19 mouse cellular contexts compared by ENCODE assay signal in genomic region chr10:41315866-41316265, GRCm38 (mm10). TPM values are rescaled to one million over a fixed set of nuclear protein-coding genes. Genes with fewer than 3 reads are reported as not detected.
DNase-seq lines count a peak whose midpoint lies in the region; TF ChIP-seq lines count a peak whose summit lies in the region.
"Had no signal": no experiment of that assay in that cellular context is flagged by ENCODE, and none has a peak within 500 bp of the region (broad histone marks: within the 10 kb centered on the region; RNA-seq: fewer than 3 reads in every experiment).

No protein-coding gene starts in this region.

- intact Hi-C loops in heart, adult 2 months (cut with DNase I), result no loop called here

- no peaks in the 10 kb centered on the region for H3K79me2 ChIP-seq in heart, adult 2 months (replicated peaks; ENCODE audit: control insufficient read depth, insufficient read depth, low read length)

- H3K4me1 ChIP-seq in heart, adult 2 months (ENCODE audit: control insufficient read depth, insufficient read depth, low read length), result no peaks in the 10 kb centered on the region
- H3K4me1 ChIP-seq: embryonic facial prominence, embryonic 12.5 days; heart, embryonic 12.5 days; hindbrain, embryonic 10.5 days; intestine, embryonic 15.5 days had no signal

- no peak for TF ChIP-seq CTCF in heart, adult 2 months (IDR thresholded peaks at IDR 0.05)
- no peak for TF ChIP-seq CTCF in brain, embryonic 14.5 days (IDR thresholded peaks at IDR 0.05; ENCODE audit: borderline replicate concordance, extremely low read depth, insufficient read depth, insufficient read length)

- no peak for TF ChIP-seq POLR2A in heart, adult 2 months (IDR thresholded peaks at IDR 0.05; ENCODE audit: insufficient read depth, low read depth, low read length)
- TF ChIP-seq POLR2A in brain, embryonic 14.5 days (IDR thresholded peaks at IDR 0.05; ENCODE audit: borderline replicate concordance, extremely low read depth, insufficient read depth, insufficient read length, poor library complexity, severe bottlenecking), result no peak

- DNase-seq in heart, adult 11 months, result peak; percentile 29
- DNase-seq in heart, adult 2 months, result no peak
- peak; percentile 37 for DNase-seq in brain, adult 2 months (ENCODE audit: low read depth, low spot score)
- DNase-seq in brain, embryonic 14.5 days (ENCODE audit: low read depth), result peak; percentile 53
- peak; percentile 11 to 61 for DNase-seq in layer of hippocampus, postnatal 14 days (ENCODE audit: low spot score in 2 of 2)
- no peak for DNase-seq in lung, postnatal 14 days
- DNase-seq: adrenal gland, adult 2 months; adrenal gland, postnatal 25 days; cerebellum, adult 11 months; cerebellum, adult 9-10 months; cerebellum, postnatal 25 days; gastrocnemius, postnatal 10 days had no signal

- no peak overlapping the region for H3K27ac ChIP-seq in heart, adult 2 months
- H3K27ac ChIP-seq: embryonic facial prominence, embryonic 12.5 days; hindbrain, embryonic 10.5 days; hindbrain, embryonic 14.5 days; intestine, embryonic 15.5 days had no signal

- no peaks in the 10 kb centered on the region for H3K36me3 ChIP-seq in heart, adult 2 months (ENCODE audit: control insufficient read depth, insufficient read depth, low read length)
- H3K36me3 ChIP-seq: embryonic facial prominence, embryonic 12.5 days; heart, embryonic 12.5 days; hindbrain, embryonic 10.5 days; intestine, embryonic 15.5 days had no signal

- H3K9ac ChIP-seq in heart, adult 2 months (ENCODE audit: low read depth, low read length), result no peak overlapping the region
- H3K9ac ChIP-seq: embryonic facial prominence, embryonic 12.5 days; heart, embryonic 12.5 days; hindbrain, embryonic 14.5 days; intestine, embryonic 15.5 days had no signal

- no peak for TF ChIP-seq EP300 in heart, adult 2 months (IDR thresholded peaks at IDR 0.05; ENCODE audit: insufficient read depth, low read depth, low read length)

- no peaks in the 10 kb centered on the region for H3K27me3 ChIP-seq in heart, adult 2 months (ENCODE audit: control insufficient read depth, insufficient read depth, low read length)
- H3K27me3 ChIP-seq: embryonic facial prominence, embryonic 12.5 days; heart, embryonic 12.5 days; intestine, embryonic 15.5 days had no signal

- no peak overlapping the region for H3K4me3 ChIP-seq in heart, adult 2 months
- H3K4me3 ChIP-seq: embryonic facial prominence, embryonic 12.5 days; heart, embryonic 12.5 days; hindbrain, embryonic 10.5 days; intestine, embryonic 15.5 days had no signal

- WGBS in heart, adult 2 months, result 81% methylated on average over 3 of the region's 3 CpGs

RNA-seq across cellular contexts. Expression of gene Ak9, which starts 12.1 kb away (rescaled TPM):
- not detected for total RNA-seq in heart, adult 2 months (2021)
- 0.06 TPM in 1 of 2 replicates, not detected in the other for polyA plus RNA-seq in heart, adult 2 months (2012; rRNA removed)
- polyA plus RNA-seq in brain, embryonic 14.5 days (2012; rRNA removed), result 0.09 and 0.25 TPM in 2 replicates
- total RNA-seq in layer of hippocampus, postnatal 14 days (2021), result under 1 TPM; 0.45 to 0.67 TPM
- total RNA-seq: adrenal gland, adult 2 months; gastrocnemius, postnatal 10 days; gastrocnemius, postnatal 4 days; heart, postnatal 25 days had no signal
- polyA plus RNA-seq: adrenal gland, adult 2 months; intestine, embryonic 15.5 days had no signal

RNA-seq across cellular contexts. Expression of gene Fig4, which starts 12.8 kb away (rescaled TPM):
- 10 to 100 TPM; 22.1 to 25.6 TPM for total RNA-seq in heart, adult 2 months (2021)
- 17.8 and 25.7 TPM in 2 replicates for polyA plus RNA-seq in heart, adult 2 months (2012; rRNA removed)
- 15.8 and 19.4 TPM in 2 replicates for polyA plus RNA-seq in brain, embryonic 14.5 days (2012; rRNA removed)
- 10 to 100 TPM; 37.0 to 40.2 TPM for total RNA-seq in layer of hippocampus, postnatal 14 days (2021)

Comparison
In these comparisons a context has a peak if more than half of its experiments do, and no peak if none do; other contexts are left out.
1. DNase-seq: peak in heart, adult 11 months (single experiment), brain, adult 2 months (single experiment), brain, embryonic 14.5 days (single experiment) and layer of hippocampus, postnatal 14 days (2 of 2); none in heart, adult 2 months (0 of 2) and lung, postnatal 14 days (single experiment).